ENCODE assay signal across 13 mouse cellular contexts in genomic region chr13:111845471-111845870, GRCm38 (mm10). TPM values are rescaled to one million over a fixed set of nuclear protein-coding genes. Genes with fewer than 3 reads are reported as not detected.
DNase-seq lines count a peak whose midpoint lies in the region; ATAC-seq and TF ChIP-seq lines count a peak whose summit lies in the region.
"Had no signal": no experiment of that assay in that cellular context is flagged by ENCODE, and none has a peak within 500 bp of the region (broad histone marks: within the 10 kb centered on the region; RNA-seq: fewer than 3 reads in every experiment).

No protein-coding gene starts in this region.

- no peak for TF ChIP-seq CTCF in Patski (IDR thresholded peaks at IDR 0.05)

- CTCF ChIA-PET in Patski (lab: Charles Lee) = no interaction called here

- H3K27me3 ChIP-seq in hindbrain, embryonic 13.5 days = no peaks in the 10 kb centered on the region
- H3K27me3 ChIP-seq in hindbrain, embryonic 14.5 days (ENCODE audit: control insufficient read depth, insufficient read depth, low read length) = no peaks in the 10 kb centered on the region
- no peaks in the 10 kb centered on the region for H3K27me3 ChIP-seq in Patski
- H3K27me3 ChIP-seq in forebrain, embryonic 11.5 days (ENCODE audit: control insufficient read depth, insufficient read depth, low read length) = no peaks in the 10 kb centered on the region
- H3K27me3 ChIP-seq: embryonic facial prominence, embryonic 12.5 days; forebrain, embryonic 15.5 days had no signal

- H3K4me1 ChIP-seq in hindbrain, embryonic 13.5 days (replicated peaks) = no peaks in the 10 kb centered on the region
- H3K4me1 ChIP-seq in hindbrain, embryonic 14.5 days (replicated peaks; ENCODE audit: control insufficient read depth, insufficient read depth, low read length) = no peaks in the 10 kb centered on the region
- no peaks in the 10 kb centered on the region for H3K4me1 ChIP-seq in forebrain, embryonic 11.5 days (replicated peaks; ENCODE audit: control insufficient read depth, insufficient read depth, low read length)
- H3K4me1 ChIP-seq: forebrain, embryonic 15.5 days had no signal

- no peaks in the 10 kb centered on the region for H3K36me3 ChIP-seq in hindbrain, embryonic 13.5 days
- H3K36me3 ChIP-seq in hindbrain, embryonic 14.5 days (replicated peaks; ENCODE audit: control insufficient read depth, insufficient read depth) = no peaks in the 10 kb centered on the region
- H3K36me3 ChIP-seq in forebrain, embryonic 11.5 days (ENCODE audit: control insufficient read depth, insufficient read depth, low read length) = no peaks in the 10 kb centered on the region
- H3K36me3 ChIP-seq: embryonic facial prominence, embryonic 12.5 days; forebrain, embryonic 15.5 days had no signal

- in situ Hi-C loops in Patski (cut with MboI; ENCODE audit: low pct_unique_long_range_greater_than_20kb) = no loop called here

- H3K9ac ChIP-seq in hindbrain, embryonic 13.5 days = no peak overlapping the region
- H3K9ac ChIP-seq in hindbrain, embryonic 14.5 days = no peak overlapping the region
- H3K9ac ChIP-seq in forebrain, embryonic 11.5 days (ENCODE audit: low read length) = no peak overlapping the region
- H3K9ac ChIP-seq: embryonic facial prominence, embryonic 12.5 days; forebrain, embryonic 15.5 days had no signal

- no peak overlapping the region for H3K4me3 ChIP-seq in hindbrain, embryonic 13.5 days
- H3K4me3 ChIP-seq in hindbrain, embryonic 14.5 days (replicated peaks; ENCODE audit: low read length) = no peak overlapping the region
- H3K4me3 ChIP-seq in forebrain, embryonic 11.5 days (ENCODE audit: low read depth, low read length) = no peak overlapping the region
- H3K4me3 ChIP-seq: embryonic facial prominence, embryonic 12.5 days; forebrain, embryonic 15.5 days; megakaryocyte, embryonic 14.5 days had no signal

- POLR2A ChIA-PET in Patski (lab: Charles Lee) = interaction anchor here (0.6 to 1.0 kb wide), 3 partner anchors 14 to 1630 kb away, joined by 3 to 5 read pairs (median 3); no protein-coding TSS in a partner anchor

- H3K27ac ChIP-seq in hindbrain, embryonic 13.5 days = no peak overlapping the region
- no peak overlapping the region for H3K27ac ChIP-seq in hindbrain, embryonic 14.5 days
- H3K27ac ChIP-seq in forebrain, embryonic 11.5 days (ENCODE audit: low read depth, low read length) = no peak overlapping the region
- H3K27ac ChIP-seq: embryonic facial prominence, embryonic 12.5 days; forebrain, embryonic 15.5 days had no signal

- 46% methylated on average over 9 of the region's 9 CpGs for WGBS in hindbrain, embryonic 13.5 days
- 47% methylated on average over 9 of the region's 9 CpGs for WGBS in hindbrain, embryonic 14.5 days
- WGBS in forebrain, embryonic 11.5 days = 63% methylated on average over 9 of the region's 9 CpGs

- ATAC-seq in hindbrain, embryonic 13.5 days (ENCODE audit: low FRiP score) = 0 out of 2 replicates have a peak, but pooled peaks have one; percentile 39
- ATAC-seq in hindbrain, embryonic 14.5 days (ENCODE audit: low FRiP score) = no peak
- peak; percentile 87 for ATAC-seq in Patski
- no peak for ATAC-seq in forebrain, embryonic 11.5 days (replicated peaks; ENCODE audit: low FRiP score)
- ATAC-seq: forebrain, embryonic 15.5 days had no signal

- no peak overlapping the region for H3K4me2 ChIP-seq in hindbrain, embryonic 13.5 days
- no peak overlapping the region for H3K4me2 ChIP-seq in hindbrain, embryonic 14.5 days (replicated peaks)
- H3K4me2 ChIP-seq in forebrain, embryonic 11.5 days (ENCODE audit: low read depth, low read length, severe bottlenecking) = no peak overlapping the region
- H3K4me2 ChIP-seq: embryonic facial prominence, embryonic 12.5 days; forebrain, embryonic 15.5 days had no signal

- no peak for DNase-seq in hindbrain, embryonic 14.5 days (ENCODE audit: low spot score)
- peak; percentile 78 for DNase-seq in Patski (ENCODE audit: low read depth, low spot score)
- DNase-seq in gonadal fat pad, adult 2 months (ENCODE audit: low read depth) = peak; percentile 23
- DNase-seq in kidney, postnatal 25 days = peak; percentile 76 to 90
- no peak for DNase-seq in lung, postnatal 4 days
- DNase-seq in forebrain, embryonic 11.5 days (ENCODE audit: low spot score) = no peak
- no peak for DNase-seq in frontal cortex, postnatal 36 days (ENCODE audit: low spot score in 2 of 2)
- DNase-seq: cerebellum, adult 2 months; heart, adult 18-20 months had no signal

- H3K9me3 ChIP-seq in hindbrain, embryonic 13.5 days = no peaks in the 10 kb centered on the region
- no peaks in the 10 kb centered on the region for H3K9me3 ChIP-seq in hindbrain, embryonic 14.5 days (ENCODE audit: control insufficient read depth, low read length)
- H3K9me3 ChIP-seq in forebrain, embryonic 11.5 days (ENCODE audit: control insufficient read depth, low read length) = no peaks in the 10 kb centered on the region
- H3K9me3 ChIP-seq: embryonic facial prominence, embryonic 12.5 days; forebrain, embryonic 15.5 days had no signal

RNA-seq across cellular contexts. Expression of gene Map3k1, which starts 36.7 kb away (rescaled TPM):
- polyA plus RNA-seq in hindbrain, embryonic 13.5 days (2015; fragmentation: Nextera tagmentation; extraction: Ambion mirVana) = 12.0 and 13.2 TPM in 2 replicates
- 14.0 and 14.7 TPM in 2 replicates for polyA plus RNA-seq in hindbrain, embryonic 14.5 days (2014; fragmentation: Nextera tagmentation; extraction: Ambion mirVana)
- 32.8 TPM for polyA plus RNA-seq in Patski (2021)
- polyA plus RNA-seq in gonadal fat pad, adult 2 months (2012; rRNA removed) = 25.9 and 33.3 TPM in 2 replicates
- 13.6 and 13.7 TPM in 2 replicates for polyA plus RNA-seq in forebrain, embryonic 11.5 days (2014; fragmentation: Nextera tagmentation; extraction: Ambion mirVana)

Comparison
In these comparisons a context has a peak if more than half of its experiments do, and no peak if none do; other contexts are left out.
1. ATAC-seq: peak in hindbrain, embryonic 13.5 days (single experiment) and Patski (single experiment); none in hindbrain, embryonic 14.5 days (single experiment) and forebrain, embryonic 11.5 days (single experiment).
2. DNase-seq: peak in Patski (single experiment), gonadal fat pad, adult 2 months (single experiment) and kidney, postnatal 25 days (2 of 2); none in hindbrain, embryonic 14.5 days (single experiment), lung, postnatal 4 days (0 of 2), forebrain, embryonic 11.5 days (single experiment) and frontal cortex, postnatal 36 days (0 of 2).